Mouse (Mus musculus): ENCODE measurements around the gene Cdc42bpb. TPM values are rescaled to one million over a fixed set of nuclear protein-coding genes. Genes with fewer than 3 reads are reported as not detected.

The Cdc42bpb gene
- polyA plus RNA-seq, 1 experiment, result 78.4 TPM

GRCm38 (mm10) chr12:111309256-111309655 is 68.3 kb downstream of the Cdc42bpb start:
- TF ChIP-seq CTCF (IDR thresholded peaks at IDR 0.05; ENCODE audit: extremely low read depth, insufficient read depth, insufficient read length, insufficient replicate concordance), result no peak
- no peak for TF ChIP-seq POLR2A (IDR thresholded peaks at IDR 0.05; ENCODE audit: low read depth, low read length)
- Histone ChIP-seq H3K4me1 (ENCODE audit: control insufficient read depth, insufficient read depth, insufficient read length) (no peaks in the 10 kb centered on the region), H3K4me3 (ENCODE audit: extremely low read depth, insufficient read depth, insufficient read length) (no peak overlapping the region), H3K36me3 (ENCODE audit: control insufficient read depth, insufficient read depth, low read length) (peaks cover 4% of the 10 kb centered on the region; the same call in 1 of the 2 replicates), H3K27ac (ENCODE audit: insufficient read depth, low read length) (no peak overlapping the region), H3K27me3 (ENCODE audit: control insufficient read depth, insufficient read depth, low read length) (no peaks in the 10 kb centered on the region)
- no peak for DNase-seq (ENCODE audit: low read depth in 1 of 2, low spot score in 2 of 2)
- 11% methylated on average over 12 of the region's 12 CpGs for WGBS

- H3K36me3 ChIP-seq (ENCODE audit: control insufficient read depth, insufficient read depth, low read length), result 0 out of 2 replicates have a peak, but pooled peaks cover 1% of the 10 kb centered on the region
- no peaks in the 10 kb centered on the region for H3K27me3 ChIP-seq (ENCODE audit: control insufficient read depth, insufficient read depth, low read length)
- no peak overlapping the region for H3K27ac ChIP-seq (ENCODE audit: insufficient read depth, low read length)
- DNase-seq (ENCODE audit: low read depth in 1 of 2, low spot score in 2 of 2), result no peak
- TF ChIP-seq CTCF (IDR thresholded peaks at IDR 0.05; ENCODE audit: extremely low read depth, insufficient read depth, insufficient read length, insufficient replicate concordance), result no peak
- TF ChIP-seq POLR2A (IDR thresholded peaks at IDR 0.05; ENCODE audit: low read depth, low read length), result no peak
- no peaks in the 10 kb centered on the region for H3K4me1 ChIP-seq (ENCODE audit: control insufficient read depth, insufficient read depth, insufficient read length)
- H3K4me3 ChIP-seq (ENCODE audit: extremely low read depth, insufficient read depth, insufficient read length), result no peak overlapping the region
- 79% methylated on average over 8 of the region's 8 CpGs for WGBS
Observed at GRCm38 (mm10) chr12:111306821-111307220, 70.7 kb downstream of the Cdc42bpb start.

- WGBS, result 95% methylated on average over 8 of the region's 8 CpGs
- H3K4me1 ChIP-seq (ENCODE audit: control insufficient read depth, insufficient read depth, insufficient read length), result no peaks in the 10 kb centered on the region
- H3K36me3 ChIP-seq (ENCODE audit: control insufficient read depth, insufficient read depth, low read length), result 0 out of 2 replicates have a peak, but pooled peaks cover 1% of the 10 kb centered on the region
- H3K27ac ChIP-seq (ENCODE audit: insufficient read depth, low read length), result no peak overlapping the region
- no peaks in the 10 kb centered on the region for H3K27me3 ChIP-seq (ENCODE audit: control insufficient read depth, insufficient read depth, low read length)
- TF ChIP-seq CTCF (IDR thresholded peaks at IDR 0.05; ENCODE audit: extremely low read depth, insufficient read depth, insufficient read length, insufficient replicate concordance), result no peak
- TF ChIP-seq POLR2A (IDR thresholded peaks at IDR 0.05; ENCODE audit: low read depth, low read length), result no peak
- no peak for DNase-seq (ENCODE audit: low read depth in 1 of 2, low spot score in 2 of 2)
- no peak overlapping the region for H3K4me3 ChIP-seq (ENCODE audit: extremely low read depth, insufficient read depth, insufficient read length)
Observed at GRCm38 (mm10) chr12:111303702-111304337, 73.7 kb downstream of the Cdc42bpb start.

GRCm38 (mm10) chr12:111302018-111302345 is 75.5 kb downstream of the Cdc42bpb start:
- H3K36me3 ChIP-seq (ENCODE audit: control insufficient read depth, insufficient read depth, low read length), result 0 out of 2 replicates have a peak, but pooled peaks cover 1% of the 10 kb centered on the region
- no peak overlapping the region for H3K27ac ChIP-seq (ENCODE audit: insufficient read depth, low read length)
- no peaks in the 10 kb centered on the region for H3K4me1 ChIP-seq (ENCODE audit: control insufficient read depth, insufficient read depth, insufficient read length)
- no peaks in the 10 kb centered on the region for H3K27me3 ChIP-seq (ENCODE audit: control insufficient read depth, insufficient read depth, low read length)
- no peak overlapping the region for H3K4me3 ChIP-seq (ENCODE audit: extremely low read depth, insufficient read depth, insufficient read length)
- no peak for TF ChIP-seq POLR2A (IDR thresholded peaks at IDR 0.05; ENCODE audit: low read depth, low read length)
- TF ChIP-seq CTCF (IDR thresholded peaks at IDR 0.05; ENCODE audit: extremely low read depth, insufficient read depth, insufficient read length, insufficient replicate concordance), result no peak
- no peak for DNase-seq (ENCODE audit: low read depth in 1 of 2, low spot score in 2 of 2)
- WGBS, result 65% methylated on average over 14 of the region's 14 CpGs

GRCm38 (mm10) chr12:111301322-111302017 is 76.0 kb downstream of the Cdc42bpb start:
- 92% methylated on average over 27 of the region's 27 CpGs for WGBS
- TF ChIP-seq CTCF (IDR thresholded peaks at IDR 0.05; ENCODE audit: extremely low read depth, insufficient read depth, insufficient read length, insufficient replicate concordance) (no peak), POLR2A (IDR thresholded peaks at IDR 0.05; ENCODE audit: low read depth, low read length) (no peak)
- Histone ChIP-seq H3K27ac (ENCODE audit: insufficient read depth, low read length) (no peak overlapping the region), H3K27me3 (ENCODE audit: control insufficient read depth, insufficient read depth, low read length) (no peaks in the 10 kb centered on the region), H3K4me3 (ENCODE audit: extremely low read depth, insufficient read depth, insufficient read length) (no peak overlapping the region), H3K36me3 (ENCODE audit: control insufficient read depth, insufficient read depth, low read length) (no peaks in the 10 kb centered on the region), H3K4me1 (ENCODE audit: control insufficient read depth, insufficient read depth, insufficient read length) (no peaks in the 10 kb centered on the region)
- DNase-seq (ENCODE audit: low read depth in 1 of 2, low spot score in 2 of 2), result no peak

- no peak for DNase-seq (ENCODE audit: low read depth in 1 of 2, low spot score in 2 of 2)
- Histone ChIP-seq H3K4me1 (ENCODE audit: control insufficient read depth, insufficient read depth, insufficient read length) (no peaks in the 10 kb centered on the region), H3K36me3 (ENCODE audit: control insufficient read depth, insufficient read depth, low read length) (no peaks in the 10 kb centered on the region), H3K4me3 (ENCODE audit: extremely low read depth, insufficient read depth, insufficient read length) (no peak overlapping the region), H3K27ac (ENCODE audit: insufficient read depth, low read length) (no peak overlapping the region), H3K27me3 (ENCODE audit: control insufficient read depth, insufficient read depth, low read length) (no peaks in the 10 kb centered on the region)
- TF ChIP-seq CTCF (IDR thresholded peaks at IDR 0.05; ENCODE audit: extremely low read depth, insufficient read depth, insufficient read length, insufficient replicate concordance) (no peak), POLR2A (IDR thresholded peaks at IDR 0.05; ENCODE audit: low read depth, low read length) (no peak)
- 93% methylated on average over 12 of the region's 12 CpGs for WGBS
Observed at GRCm38 (mm10) chr12:111293025-111293424, 84.5 kb downstream of the Cdc42bpb start.

GRCm38 (mm10) chr12:111284532-111284931 is 93.0 kb downstream of the Cdc42bpb start:
- no peak overlapping the region for H3K27ac ChIP-seq (ENCODE audit: insufficient read depth, low read length)
- no peaks in the 10 kb centered on the region for H3K36me3 ChIP-seq (ENCODE audit: control insufficient read depth, insufficient read depth, low read length)
- DNase-seq (ENCODE audit: low read depth in 1 of 2, low spot score in 2 of 2), result no peak
- H3K4me1 ChIP-seq (ENCODE audit: control insufficient read depth, insufficient read depth, insufficient read length), result no peaks in the 10 kb centered on the region
- TF ChIP-seq POLR2A (IDR thresholded peaks at IDR 0.05; ENCODE audit: low read depth, low read length), result no peak
- TF ChIP-seq CTCF (IDR thresholded peaks at IDR 0.05; ENCODE audit: extremely low read depth, insufficient read depth, insufficient read length, insufficient replicate concordance), result no peak
- H3K4me3 ChIP-seq (ENCODE audit: extremely low read depth, insufficient read depth, insufficient read length), result no peak overlapping the region
- WGBS, result 47% methylated on average over 10 of the region's 10 CpGs
- no peaks in the 10 kb centered on the region for H3K27me3 ChIP-seq (ENCODE audit: control insufficient read depth, insufficient read depth, low read length)

Data from spleen, adult 2 months (tissue).